Mouse (Mus musculus) testis, adult 2 months (tissue): Measurements from ENCODE around the gene Hist1h2bp.
"Not testable (repeated sequence)": the region's sequence is repeated elsewhere in the genome, so short reads cannot be mapped to it uniquely, and the experiment has no call there.

Source experiments
- CTCF ChIP-seq: fragments of 200-500 bp; IDR thresholded peaks from 2 replicates; pipeline ENCODE4 v1.5.1; 2012; ENCODE audit warnings: low read depth, mild to moderate bottlenecking, inconsistent platforms, low read length, moderate library complexity; ENCODE audit not compliant: control insufficient read depth, insufficient read depth, insufficient replicate concordance
- POLR2A ChIP-seq: fragments of 200-500 bp; IDR thresholded peaks from 2 replicates; pipeline ENCODE4 v1.6.1; 2012; ENCODE audit warnings: low read depth, mild to moderate bottlenecking, inconsistent platforms, low read length, moderate library complexity; ENCODE audit not compliant: control insufficient read depth

- not testable (repeated sequence) for TF ChIP-seq CTCF, POLR2A
Observed at GRCm38 (mm10) chr13:21811074-21811473, 23.8 kb downstream of the Hist1h2bp start.
